Mouse (Mus musculus): ENCODE results near the gene Bysl.
"Not testable (repeated sequence)": the region's sequence is repeated elsewhere in the genome, so short reads cannot be mapped to it uniquely, and the experiment has no call there.

Gene Bysl

GRCm38 (mm10) chr17:47610849-47611660 lies at the start of gene Bysl, which contains the start of the genes Med20 and Gm20517:
Bysl (minus strand) TSS chr17:47611492.
Med20 (plus strand) TSS chr17:47611582.
Gm20517 (plus strand) TSS chr17:47611589.
- DNase-seq: peak; percentile 96

- DNase-seq: no peak
These were observed 47.5 kb upstream of the Bysl start for GRCm38 (mm10) chr17:47658741-47659243.

GRCm38 (mm10) chr17:47657901-47658300 lies 46.6 kb upstream of the Bysl start:
- DNase-seq: no peak

GRCm38 (mm10) chr17:47655697-47656096 lies 44.4 kb upstream of the Bysl start:
- DNase-seq: no peak

- not testable (repeated sequence) for DNase-seq
These were observed 43.1 kb upstream of the Bysl start for GRCm38 (mm10) chr17:47654346-47654745.

GRCm38 (mm10) chr17:47651953-47652352 lies 40.7 kb upstream of the Bysl start:
- DNase-seq: no peak

GRCm38 (mm10) chr17:47648966-47649365 lies 37.7 kb upstream of the Bysl start:
- DNase-seq: no peak

- DNase-seq: peak; percentile 63
These were observed 35.4 kb upstream of the Bysl start for GRCm38 (mm10) chr17:47646683-47647082.

- no peak for DNase-seq
These were observed 31.7 kb upstream of the Bysl start for GRCm38 (mm10) chr17:47642992-47643391.

GRCm38 (mm10) chr17:47633999-47634770 lies 22.9 kb upstream of the Bysl start:
- no peak for DNase-seq

GRCm38 (mm10) chr17:47632181-47632840 lies 21.0 kb upstream of the Bysl start:
- DNase-seq: no peak

- DNase-seq: no peak
These were observed 19.4 kb upstream of the Bysl start, which contains the start of gene Usp49 for GRCm38 (mm10) chr17:47630678-47631065. Usp49 (plus strand) TSS chr17:47630690.

GRCm38 (mm10) chr17:47629717-47630677 lies 18.7 kb upstream of the Bysl start:
- no peak for DNase-seq

- DNase-seq: peak; percentile 96
These were observed 17.8 kb upstream of the Bysl start for GRCm38 (mm10) chr17:47628851-47629676.

- DNase-seq: no peak
These were observed 16.5 kb upstream of the Bysl start for GRCm38 (mm10) chr17:47627791-47628190.

- DNase-seq: no peak
These were observed 14.7 kb upstream of the Bysl start for GRCm38 (mm10) chr17:47626031-47626430.

GRCm38 (mm10) chr17:47625088-47625487 lies 13.8 kb upstream of the Bysl start:
- DNase-seq: no peak

GRCm38 (mm10) chr17:47624572-47624971 lies 13.3 kb upstream of the Bysl start:
- not testable (repeated sequence) for DNase-seq

GRCm38 (mm10) chr17:47622912-47623554 lies 11.7 kb upstream of the Bysl start:
- no peak for DNase-seq

All from thymus, postnatal 25 days (tissue).